Mouse (Mus musculus) G1E-ER4 (cell line): ENCODE measurements around the gene H2afj. TPM values are rescaled to one million over a fixed set of nuclear protein-coding genes. Genes with fewer than 3 reads are reported as not detected.

Experiments used
- GATA1 ChIP-seq: IDR thresholded peaks from one replicate; pipeline ENCODE4 v1.8.0; 2012; ENCODE audit warnings: low read length, inconsistent platforms
- polyA plus RNA-seq: library from polyadenylated mRNA; stranded (reverse); fragments of >175 nt; gene quantifications from 2 replicates; pipeline ENCODE4 v1.2.3, GENCODE M21; 2012

The H2afj gene
- polyA plus RNA-seq, 1 experiment: 434 TPM

DNA sequence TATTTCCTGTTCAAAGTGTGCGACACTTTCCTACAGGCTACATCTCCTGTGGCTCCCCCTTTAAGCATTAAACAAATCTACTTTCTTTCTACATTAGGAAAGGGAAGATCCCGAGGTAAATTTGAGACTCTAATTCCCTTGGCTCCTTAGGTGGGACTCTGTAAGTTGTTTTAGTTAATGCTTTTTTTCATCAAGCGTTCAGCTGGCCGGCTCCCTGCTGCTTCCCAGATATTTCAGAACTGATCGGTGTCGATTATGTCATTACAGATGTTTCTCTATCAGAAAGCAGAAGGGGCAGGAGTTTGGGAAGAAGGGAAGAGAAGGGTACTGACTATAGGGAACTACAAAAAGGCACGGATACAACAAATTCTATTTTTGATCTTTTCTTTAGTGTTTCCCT is 19.1 kb downstream of the H2afj start:
- no peak for TF ChIP-seq GATA1

DNA sequence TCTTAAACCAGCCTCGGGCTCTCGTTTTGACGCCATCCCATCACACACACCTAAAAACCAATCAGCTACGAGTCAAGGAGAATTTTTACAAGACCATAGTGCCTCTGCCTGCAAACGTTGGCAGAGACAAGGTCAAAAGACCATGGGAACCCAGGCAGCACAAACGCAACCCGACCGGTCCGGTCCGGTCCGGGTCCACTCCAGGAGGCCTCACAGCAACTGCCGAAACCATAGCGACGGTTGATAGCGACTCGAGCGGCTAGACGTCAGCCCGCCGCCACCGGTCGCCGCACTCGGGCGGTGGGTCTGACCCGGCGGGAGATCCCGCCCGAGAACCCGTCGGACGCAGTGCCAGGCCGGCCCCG is 19.5 kb downstream of the H2afj start, which contains the start of gene BC049715:
Gene BC049715, plus strand, starts transcription at position 111 of the 365 bp plus-strand sequence.
- no peak for TF ChIP-seq GATA1

DNA sequence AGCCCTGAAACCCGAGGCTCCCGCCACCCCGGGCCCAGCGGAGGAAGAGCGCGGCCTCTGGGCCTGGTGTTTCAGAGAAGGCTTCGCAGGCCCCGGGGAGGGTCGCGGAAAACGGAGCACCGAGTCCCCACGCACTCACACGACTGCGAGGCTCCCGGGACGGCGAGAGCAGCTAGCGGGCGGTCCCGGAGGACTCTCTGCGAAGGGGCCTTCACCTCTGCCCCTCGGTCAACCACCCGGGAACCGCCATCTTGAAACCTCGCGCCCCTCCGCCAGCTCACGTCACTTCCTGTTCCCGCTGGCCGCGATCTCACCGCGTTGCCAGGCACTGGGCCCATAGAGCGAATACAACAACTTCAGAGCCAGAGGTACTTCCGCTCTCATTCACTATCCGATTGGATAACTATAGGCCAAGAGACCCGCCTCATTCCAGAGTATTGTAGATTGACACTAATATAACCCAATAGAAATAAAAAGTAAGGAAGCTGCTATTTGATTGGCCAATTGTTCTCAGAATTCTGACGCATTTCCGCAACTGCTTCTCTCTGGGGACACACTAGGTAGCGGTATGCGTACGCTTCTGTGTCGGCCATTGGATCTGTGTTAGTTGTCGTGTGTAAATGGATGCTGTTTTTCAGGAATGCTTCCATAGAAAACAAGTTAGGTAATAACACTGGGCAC is 20.0 kb downstream of the H2afj start, which contains the start of gene Wbp11:
Gene Wbp11, minus strand, starts transcription at position 353 of the 681 bp plus-strand sequence.
- no peak for TF ChIP-seq GATA1

DNA sequence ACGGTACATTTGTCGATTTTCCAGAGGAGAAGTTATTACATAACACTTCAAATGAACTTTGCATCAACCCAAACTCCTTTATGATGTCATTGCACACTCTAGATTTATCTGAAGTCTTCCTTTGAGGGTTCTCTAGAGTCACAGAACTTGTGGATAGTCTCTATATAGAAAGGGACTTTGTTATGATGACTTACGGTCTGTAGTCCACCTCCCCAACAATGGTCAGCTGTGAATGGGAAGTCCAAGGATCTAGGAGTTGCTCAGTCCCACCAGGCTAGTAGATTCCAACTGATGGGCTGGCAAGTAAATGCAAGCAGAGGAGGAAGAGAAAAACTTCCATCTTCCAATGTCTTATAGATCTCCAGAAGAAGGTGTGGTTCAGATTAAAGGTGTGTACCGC is 20.6 kb downstream of the H2afj start:
- no peak for TF ChIP-seq GATA1

DNA sequence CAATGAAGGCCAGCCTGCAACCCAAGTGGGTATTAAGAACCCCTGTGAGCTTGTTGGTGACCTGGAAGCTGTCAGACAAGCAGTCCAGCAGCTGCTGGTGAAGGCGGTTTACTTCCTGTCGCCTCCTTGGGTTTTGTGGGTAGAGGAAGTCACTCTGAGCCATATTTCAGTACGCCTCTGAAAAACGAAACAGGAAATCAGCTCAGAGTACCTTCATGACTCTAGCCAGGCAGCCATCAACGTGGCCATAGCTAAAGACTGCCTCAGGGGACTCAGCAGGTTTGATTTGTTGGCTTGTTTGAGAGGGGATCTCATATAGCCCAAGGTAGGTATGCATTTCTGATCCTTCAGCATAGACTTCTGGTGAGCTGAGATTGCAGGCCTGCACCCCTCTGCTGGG is 23.7 kb downstream of the H2afj start:
- no peak for TF ChIP-seq GATA1

DNA sequence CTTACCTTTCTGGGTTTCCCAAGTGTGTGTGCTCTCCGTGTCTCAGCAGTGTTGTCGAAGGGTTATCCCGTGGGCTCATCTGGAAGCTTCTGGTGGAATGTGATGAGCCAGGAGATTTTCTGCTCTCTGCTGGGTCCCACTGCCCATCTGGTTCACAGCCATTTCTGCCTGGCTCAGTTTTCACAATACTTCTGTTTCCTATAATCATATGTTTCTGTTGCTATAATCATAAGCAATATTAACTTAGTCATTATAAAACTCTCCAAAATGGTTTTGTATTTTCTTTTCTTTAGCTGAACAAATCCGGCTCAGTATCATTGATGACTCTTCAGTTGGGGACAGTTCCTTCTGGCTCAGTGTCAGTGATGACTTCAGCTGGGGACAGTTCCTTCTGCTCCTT is 27.3 kb downstream of the H2afj start, which contains the start of gene Smco3:
Gene Smco3, minus strand, starts transcription at position 101 of the 400 bp plus-strand sequence.
- no peak for TF ChIP-seq GATA1

DNA sequence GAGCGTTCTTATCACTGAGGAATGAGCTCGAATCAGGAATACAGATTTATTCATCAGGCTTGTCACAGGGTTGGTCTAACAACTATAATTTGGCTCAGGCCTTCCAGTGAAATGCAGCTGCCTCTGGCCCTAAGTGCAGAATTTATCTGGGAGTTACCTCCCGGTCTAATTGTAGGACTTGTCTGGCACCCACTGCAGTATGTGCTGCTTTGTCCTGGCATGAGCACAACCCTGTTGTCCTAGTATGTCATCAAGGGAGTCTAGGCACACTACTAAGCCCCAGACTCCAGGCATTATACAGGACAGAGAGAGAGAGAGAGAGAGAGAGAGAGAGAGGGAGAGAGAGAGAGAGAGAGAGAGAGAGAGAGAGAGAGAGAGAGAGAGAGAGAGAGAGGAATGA is 29.3 kb downstream of the H2afj start:
- TF ChIP-seq GATA1: no peak

DNA sequence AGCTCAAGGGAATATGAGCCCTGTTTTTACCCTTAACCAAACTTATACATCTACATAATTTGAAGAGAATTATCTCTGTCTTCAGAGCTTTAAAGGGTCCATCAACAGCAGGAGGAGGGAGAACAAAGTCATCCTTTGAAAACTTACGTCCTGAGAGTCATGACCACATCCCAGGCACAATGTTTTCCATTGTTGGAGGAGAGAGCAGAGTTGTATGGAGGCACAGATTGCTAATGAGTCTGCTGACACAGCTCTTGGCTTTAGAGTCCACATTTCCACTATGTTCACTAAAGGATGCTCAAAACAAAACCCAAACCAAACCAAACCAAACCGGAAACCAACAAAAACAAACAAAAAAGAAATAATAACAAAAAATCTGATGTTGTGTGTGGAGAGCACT is 36.9 kb downstream of the H2afj start:
- TF ChIP-seq GATA1: no peak

DNA sequence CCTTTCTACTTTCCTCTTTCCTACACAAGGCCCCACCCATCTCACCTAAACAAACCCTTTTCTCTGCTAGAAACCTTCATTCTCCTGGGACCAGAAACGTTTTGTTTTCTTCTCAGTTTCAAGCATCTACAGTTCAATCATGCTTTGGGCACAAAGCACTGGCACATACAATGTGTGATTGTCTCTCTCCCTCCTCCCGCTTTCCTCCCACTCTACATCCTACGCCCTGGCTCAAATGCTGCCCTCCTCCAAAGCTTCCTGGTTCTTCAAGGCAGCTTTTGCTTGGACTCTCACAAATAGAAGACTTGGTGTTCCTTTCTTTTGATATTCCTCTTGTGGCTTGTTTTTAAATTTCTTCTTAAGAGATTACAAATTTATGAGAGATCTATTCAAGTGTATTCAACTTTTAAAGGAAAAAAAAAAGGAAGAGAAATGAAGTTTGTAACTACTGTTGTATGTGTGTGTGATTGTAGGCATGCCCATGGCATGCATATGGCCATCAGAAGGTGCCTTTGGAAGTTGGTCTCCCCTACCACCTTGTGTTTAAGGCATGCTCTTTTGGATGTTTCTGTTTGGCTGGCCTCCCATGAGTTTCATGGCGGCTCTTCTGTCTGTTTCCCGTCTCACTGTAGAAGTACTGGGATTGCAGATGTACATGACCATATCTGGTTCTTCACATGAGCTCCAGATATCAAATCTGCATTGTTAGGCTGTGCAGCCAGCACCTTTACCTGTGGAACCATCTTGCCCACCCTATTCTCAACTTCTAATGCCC is 37.8 kb downstream of the H2afj start:
- no peak for TF ChIP-seq GATA1

DNA sequence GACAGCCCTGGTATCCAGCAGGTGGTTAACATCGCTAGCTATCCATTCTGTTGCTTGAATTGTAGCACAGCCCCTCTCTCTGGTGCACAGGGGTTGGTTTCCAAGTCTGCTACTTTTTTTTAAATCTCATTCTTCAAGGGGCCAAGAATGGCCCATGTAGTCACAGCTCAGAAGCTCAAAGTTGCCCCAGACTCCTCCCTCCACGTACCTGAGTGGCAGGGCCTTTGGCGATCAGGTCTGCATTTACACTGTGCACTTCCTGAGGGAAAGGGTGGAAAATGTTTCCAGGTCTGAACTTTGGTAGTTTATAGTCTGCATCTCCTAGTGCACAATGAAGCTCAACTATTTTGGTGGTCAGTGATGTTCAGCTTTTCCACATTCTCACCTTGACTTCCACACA is 39.2 kb downstream of the H2afj start:
- TF ChIP-seq GATA1: no peak

DNA sequence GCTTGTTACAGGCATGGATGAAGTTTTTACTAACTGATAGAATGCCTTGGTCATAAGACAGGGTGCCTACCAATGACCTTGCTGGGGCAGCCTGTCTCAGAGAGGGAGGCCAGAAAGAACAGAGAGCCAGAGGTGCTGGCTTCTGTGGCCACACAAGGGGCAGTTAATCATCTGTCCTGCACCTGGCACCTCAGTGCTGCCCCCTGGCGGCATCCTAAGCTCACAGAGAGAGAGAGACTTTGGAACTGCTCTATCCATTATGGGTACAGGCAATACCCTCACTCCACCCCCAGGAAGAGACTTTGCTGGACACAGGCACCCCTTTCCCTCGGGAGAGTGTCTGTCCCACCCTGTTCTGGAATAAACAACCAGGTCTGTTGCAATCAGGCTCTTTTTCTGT is 39.7 kb downstream of the H2afj start:
- TF ChIP-seq GATA1: no peak

DNA sequence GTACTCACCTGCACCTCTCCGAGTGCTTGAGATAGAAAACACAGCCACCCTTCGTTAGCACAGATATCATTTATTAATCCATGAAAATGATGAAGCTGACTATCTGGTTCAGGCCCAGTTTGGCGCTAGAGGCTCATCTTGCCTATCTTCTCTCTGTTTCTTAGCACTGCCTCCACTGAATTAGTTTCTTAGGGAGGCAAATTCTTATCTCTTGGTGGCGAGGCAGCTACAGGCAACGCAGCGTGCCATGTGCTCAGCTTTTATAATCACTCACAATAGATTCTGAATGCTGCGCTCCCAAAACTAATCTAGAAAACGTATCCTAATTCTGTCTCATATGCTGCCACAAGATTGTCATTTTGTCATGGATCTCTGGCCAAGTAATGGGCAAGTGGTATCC is 40.4 kb downstream of the H2afj start:
- peak; percentile 10 for TF ChIP-seq GATA1

DNA sequence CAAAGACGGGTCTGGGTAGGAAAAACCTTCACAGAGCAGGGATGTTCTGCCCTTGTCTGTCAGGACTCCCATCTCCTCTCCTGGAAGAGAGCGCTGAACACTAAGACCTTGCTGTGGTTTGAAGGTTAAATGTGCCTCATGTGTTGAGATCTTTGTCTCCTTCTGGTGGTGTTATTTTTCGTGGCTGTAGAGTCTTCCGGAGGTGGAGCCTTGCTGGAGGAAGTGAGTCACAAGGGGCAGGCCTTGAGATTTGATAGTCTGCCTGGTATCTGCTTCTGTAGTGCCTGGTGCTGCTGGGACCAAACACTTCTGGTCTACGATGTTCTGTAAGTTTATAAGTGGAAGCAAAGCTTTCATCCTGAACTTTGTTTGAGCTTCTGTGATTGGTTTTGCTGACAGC is 40.9 kb downstream of the H2afj start:
- TF ChIP-seq GATA1: no peak

DNA sequence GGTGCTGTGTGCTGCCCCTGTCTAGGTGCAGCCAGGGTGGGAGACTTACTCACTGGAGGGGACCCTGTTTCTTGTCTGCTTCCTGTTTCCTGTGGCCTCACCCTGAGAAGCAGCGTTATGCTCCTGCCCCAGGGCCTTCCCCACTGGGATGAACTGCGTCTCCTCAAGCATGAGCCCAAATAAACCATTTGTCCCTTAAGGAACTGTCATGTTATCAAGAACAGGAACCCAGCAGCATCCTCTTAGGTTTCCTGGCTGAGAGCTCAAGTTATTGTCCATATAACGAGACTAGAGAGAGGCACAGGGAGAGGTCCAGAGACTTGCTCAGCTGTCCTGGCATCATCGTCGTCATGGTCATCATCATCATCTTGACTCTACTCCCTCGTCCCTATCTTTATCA is 42.2 kb downstream of the H2afj start:
- TF ChIP-seq GATA1: no peak

DNA sequence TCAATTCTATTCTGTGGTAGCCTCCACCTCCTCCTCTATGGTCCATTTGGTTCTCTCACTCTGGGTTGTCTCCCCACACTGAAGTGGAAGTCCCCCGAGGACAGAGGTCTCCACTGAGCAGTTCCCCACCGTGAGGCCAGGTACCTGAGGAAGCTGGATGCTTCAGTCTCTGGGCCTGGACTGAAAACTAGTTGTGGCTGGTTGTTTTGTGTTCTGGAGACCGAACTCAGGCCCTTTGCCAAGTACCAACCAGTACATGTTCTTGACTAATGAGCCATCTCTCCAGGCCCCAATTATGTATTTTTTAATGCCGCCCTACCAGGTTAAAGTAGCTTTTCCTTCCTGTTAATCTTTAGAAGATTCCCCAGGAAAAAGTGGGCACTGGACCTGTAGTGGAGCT is 44.3 kb downstream of the H2afj start:
- TF ChIP-seq GATA1: no peak

DNA sequence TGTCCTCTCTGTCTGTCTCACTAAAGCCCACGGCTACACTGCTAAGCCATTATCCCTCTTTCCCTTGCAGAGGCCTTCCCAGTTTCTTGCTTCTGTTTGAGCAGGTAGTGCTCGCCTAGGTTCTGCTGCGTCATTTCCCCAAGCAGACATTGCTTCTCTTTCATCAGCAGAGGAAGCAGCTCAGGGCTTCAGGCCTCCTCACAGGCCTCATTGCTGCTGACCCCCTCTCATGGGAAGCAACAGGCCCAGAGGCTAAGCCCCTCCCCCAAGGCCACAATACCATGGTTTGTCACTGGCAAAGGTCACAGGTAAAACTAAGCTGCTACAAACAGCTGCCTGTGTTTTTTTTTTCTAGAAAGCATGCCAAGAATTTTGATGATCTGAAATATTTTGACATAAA is 44.7 kb downstream of the H2afj start:
- TF ChIP-seq GATA1: no peak

DNA sequence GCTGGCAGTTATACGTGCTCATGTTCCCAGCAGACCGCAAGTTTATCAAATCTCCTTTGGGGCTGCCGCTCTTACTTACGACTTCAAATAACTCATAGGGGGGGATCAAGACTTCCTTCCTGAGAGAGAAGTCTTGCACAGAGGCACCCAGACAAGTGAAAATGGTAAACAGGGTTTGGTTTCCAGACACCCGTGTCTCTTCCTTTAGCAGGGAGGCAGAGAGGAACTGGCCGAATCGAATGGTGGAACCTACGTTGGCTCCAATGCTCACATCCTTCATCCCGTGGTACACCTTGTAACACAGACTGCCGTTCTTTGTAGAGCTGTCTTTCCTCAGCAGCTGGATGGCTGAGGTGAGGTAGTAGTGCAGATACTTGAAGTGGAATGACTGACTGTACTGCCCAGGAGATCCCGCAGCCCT is 46.3 kb downstream of the H2afj start:
- TF ChIP-seq GATA1: no peak
